Comparison of ENCODE assay signal across 9 mouse cellular contexts in genomic region chr5:151023461-151023860, GRCm38 (mm10).
DNase-seq lines count a peak whose midpoint lies in the region; ATAC-seq lines count a peak whose summit lies in the region.
"Had no signal": no experiment of that assay in that cellular context is flagged by ENCODE, and none has a peak within 500 bp of the region (broad histone marks: within the 10 kb centered on the region; RNA-seq: fewer than 3 reads in every experiment).

No protein-coding gene starts in this region.

- peaks cover 29% of the 10 kb centered on the region for H3K4me1 ChIP-seq in hindbrain, embryonic 14.5 days (replicated peaks; ENCODE audit: control insufficient read depth, insufficient read depth, low read length)

- peak overlapping the region; percentile 65 for H3K27ac ChIP-seq in hindbrain, embryonic 14.5 days

- WGBS in hindbrain, embryonic 14.5 days = 14% methylated on average over 8 of the region's 8 CpGs

- no peaks in the 10 kb centered on the region for H3K27me3 ChIP-seq in hindbrain, embryonic 14.5 days (ENCODE audit: control insufficient read depth, insufficient read depth, low read length)

- no peaks in the 10 kb centered on the region for H3K36me3 ChIP-seq in hindbrain, embryonic 14.5 days (replicated peaks; ENCODE audit: control insufficient read depth, insufficient read depth)

- no peak overlapping the region for H3K9ac ChIP-seq in hindbrain, embryonic 14.5 days

- H3K4me2 ChIP-seq in hindbrain, embryonic 14.5 days (replicated peaks) = peak overlapping the region; percentile 19; the same call in 1 of the 2 replicates

- H3K9me3 ChIP-seq in hindbrain, embryonic 14.5 days (ENCODE audit: control insufficient read depth, low read length) = no peaks in the 10 kb centered on the region

- no peak overlapping the region for H3K4me3 ChIP-seq in hindbrain, embryonic 14.5 days (replicated peaks; ENCODE audit: low read length)
- H3K4me3 ChIP-seq: myocyte had no signal

- ATAC-seq in hindbrain, embryonic 14.5 days (ENCODE audit: low FRiP score) = no peak
- ATAC-seq in megakaryocyte-erythroid progenitor cell, adult 5-6 weeks (replicated peaks; ENCODE audit: low FRiP score, low TSS enrichment, poor library complexity, severe bottlenecking) = no peak

- DNase-seq in Muller cell, postnatal 12 days (ENCODE audit: inconsistent ontology term) = peak; percentile 19
- peak; percentile 77 for DNase-seq in cerebellum, adult 9-11 months
- DNase-seq in frontal cortex, postnatal 25 days (ENCODE audit: low spot score in 2 of 2) = peak; percentile 22 to 28
- peak; percentile 28 for DNase-seq in hindbrain, embryonic 14.5 days (ENCODE audit: low spot score)
- peak; percentile 27 for DNase-seq in lung, postnatal 14 days
- DNase-seq in right cerebral cortex, postnatal 36 days (ENCODE audit: low spot score in 2 of 2) = peak; percentile 16 to 26
- no peak for DNase-seq in adrenal gland, adult 2 months
